Mouse (Mus musculus) liver, adult 2 months (tissue): Measurements from ENCODE around the gene Notch3.

Experiments used
- CTCF ChIP-seq: fragments of 200-500 bp; IDR thresholded peaks from 2 replicates; pipeline ENCODE4 v1.5.1; 2011; ENCODE audit warnings: low read depth, low read length, control low read depth
- POLR2A ChIP-seq: fragments of 200-500 bp; IDR thresholded peaks from 2 replicates; pipeline ENCODE4 v1.6.1; 2011; ENCODE audit warnings: low read length, control low read depth; ENCODE audit not compliant: insufficient read depth; ENCODE audit errors: extremely low read depth

DNA sequence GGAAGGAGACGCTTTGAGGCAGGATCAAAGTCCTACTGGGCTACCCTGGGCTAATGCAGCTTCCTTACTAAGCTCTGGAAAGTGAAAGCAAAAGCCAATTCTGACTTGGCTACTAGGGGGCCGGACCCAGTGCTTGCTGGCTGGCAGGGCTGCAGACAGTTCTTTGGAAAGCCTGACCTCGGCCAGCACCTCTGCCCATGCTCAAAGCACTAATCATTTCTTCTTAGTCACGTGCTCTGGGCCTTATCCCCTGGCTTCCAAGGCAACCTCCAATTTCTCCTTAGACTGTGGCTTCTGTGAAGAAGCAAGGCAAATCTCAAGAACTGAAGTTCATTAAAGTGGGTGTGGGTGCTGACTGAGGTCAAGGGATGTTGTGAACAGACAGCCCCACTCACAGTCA, 92.0 kb downstream of the Notch3 start:
- TF ChIP-seq POLR2A (no peak), CTCF (no peak)
